Mouse (Mus musculus) testis, adult 2 months (tissue): ENCODE data around the gene Dtx4. TPM values are rescaled to one million over a fixed set of nuclear protein-coding genes. Genes with fewer than 3 reads are reported as not detected.
A peak's percentile ranks its signal among the peaks of the same experiment; 100 is the strongest.

Experiments used
- H3K27ac ChIP-seq: fragments of 200-500 bp; 2 replicates; pipeline ENCODE4 v1.5.1; 2012; ENCODE audit warnings: low read depth, low read length; ENCODE audit not compliant: control insufficient read depth, insufficient read depth
- H3K27me3 ChIP-seq: fragments of 200-500 bp; 2 replicates; pipeline ENCODE4 v1.6.1; 2012; ENCODE audit warnings: mild to moderate bottlenecking, low read length, moderate library complexity; ENCODE audit not compliant: control insufficient read depth, insufficient read depth
- H3K36me3 ChIP-seq: fragments of 200-500 bp; 2 replicates; pipeline ENCODE4 v1.6.1; 2012; ENCODE audit warnings: mild to moderate bottlenecking, low read length; ENCODE audit not compliant: control insufficient read depth, insufficient read depth
- H3K4me1 ChIP-seq: fragments of 200-500 bp; 2 replicates; pipeline ENCODE4 v1.6.1; 2012; ENCODE audit warnings: low read length; ENCODE audit not compliant: control insufficient read depth, insufficient read depth
- H3K4me3 ChIP-seq: fragments of 200-500 bp; 2 replicates; pipeline ENCODE4 v1.5.1; 2012; ENCODE audit warnings: low read depth, mild to moderate bottlenecking, low read length, moderate library complexity, mixed read lengths; ENCODE audit not compliant: control insufficient read depth
- CTCF ChIP-seq: fragments of 200-500 bp; IDR thresholded peaks from 2 replicates; pipeline ENCODE4 v1.5.1; 2012; ENCODE audit warnings: low read depth, mild to moderate bottlenecking, inconsistent platforms, low read length, moderate library complexity; ENCODE audit not compliant: control insufficient read depth, insufficient read depth, insufficient replicate concordance
- POLR2A ChIP-seq: fragments of 200-500 bp; IDR thresholded peaks from 2 replicates; pipeline ENCODE4 v1.6.1; 2012; ENCODE audit warnings: low read depth, mild to moderate bottlenecking, inconsistent platforms, low read length, moderate library complexity; ENCODE audit not compliant: control insufficient read depth
- polyA plus RNA-seq: library from polyadenylated mRNA; depleted of rRNA; stranded (reverse); fragments of >200 nt; gene quantifications from 2 replicates; pipeline ENCODE4 v1.2.3, GENCODE M21; 2012

Gene Dtx4
- polyA plus RNA-seq, 1 experiment, result 6.0 TPM

- peak overlapping the region; percentile 84 for H3K4me3 ChIP-seq
- peak overlapping the region; percentile 90 for H3K27ac ChIP-seq
- peak; percentile 38; the same call in 1 of the 2 replicates for TF ChIP-seq POLR2A
- TF ChIP-seq CTCF, result no peak
- no peaks in the 10 kb centered on the region for H3K36me3 ChIP-seq
- H3K27me3 ChIP-seq, result no peaks in the 10 kb centered on the region
- H3K4me1 ChIP-seq, result peaks cover 16% of the 10 kb centered on the region
These were observed 1.1 kb downstream of the Dtx4 start for GRCm38 (mm10) chr19:12500124-12500523.

GRCm38 (mm10) chr19:12499485-12499884, 1.8 kb downstream of the Dtx4 start:
- H3K27ac ChIP-seq, result peak overlapping the region; percentile 90
- no peaks in the 10 kb centered on the region for H3K27me3 ChIP-seq
- no peaks in the 10 kb centered on the region for H3K36me3 ChIP-seq
- TF ChIP-seq CTCF (no peak), POLR2A (no peak)
- peaks cover 16% of the 10 kb centered on the region for H3K4me1 ChIP-seq
- H3K4me3 ChIP-seq, result peak overlapping the region; percentile 84; the same call in 1 of the 2 replicates

- Histone ChIP-seq H3K4me1 (peaks cover 16% of the 10 kb centered on the region), H3K36me3 (no peaks in the 10 kb centered on the region), H3K27ac (no peak overlapping the region), H3K4me3 (no peak overlapping the region), H3K27me3 (no peaks in the 10 kb centered on the region)
- TF ChIP-seq POLR2A, result no peak
- TF ChIP-seq CTCF, result no peak
These were observed 2.3 kb downstream of the Dtx4 start for GRCm38 (mm10) chr19:12498941-12499340.

DNA sequence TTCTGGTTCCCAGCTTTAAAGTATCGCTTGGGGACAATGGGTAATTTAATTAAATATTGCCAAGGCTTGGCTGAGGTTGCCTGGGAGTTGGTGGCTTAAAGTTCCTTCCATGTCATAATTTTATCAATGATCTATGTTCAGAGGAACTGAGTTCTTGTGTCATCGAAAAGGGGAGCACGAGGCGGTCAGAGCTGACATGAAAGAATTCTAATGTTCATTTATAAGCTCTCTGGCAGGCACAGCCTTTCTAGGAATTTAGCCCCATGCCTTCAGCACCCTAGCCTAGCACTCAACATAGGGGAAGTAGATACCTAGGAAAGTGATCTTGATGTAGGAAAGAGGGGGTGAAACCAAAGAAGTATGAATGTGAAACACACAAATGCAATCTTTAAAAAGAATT, 2.9 kb downstream of the Dtx4 start:
- no peaks in the 10 kb centered on the region for H3K36me3 ChIP-seq
- no peak overlapping the region for H3K27ac ChIP-seq
- H3K4me1 ChIP-seq, result peaks cover 16% of the 10 kb centered on the region
- no peak for TF ChIP-seq CTCF
- TF ChIP-seq POLR2A, result no peak
- no peaks in the 10 kb centered on the region for H3K27me3 ChIP-seq
- no peak overlapping the region for H3K4me3 ChIP-seq

DNA sequence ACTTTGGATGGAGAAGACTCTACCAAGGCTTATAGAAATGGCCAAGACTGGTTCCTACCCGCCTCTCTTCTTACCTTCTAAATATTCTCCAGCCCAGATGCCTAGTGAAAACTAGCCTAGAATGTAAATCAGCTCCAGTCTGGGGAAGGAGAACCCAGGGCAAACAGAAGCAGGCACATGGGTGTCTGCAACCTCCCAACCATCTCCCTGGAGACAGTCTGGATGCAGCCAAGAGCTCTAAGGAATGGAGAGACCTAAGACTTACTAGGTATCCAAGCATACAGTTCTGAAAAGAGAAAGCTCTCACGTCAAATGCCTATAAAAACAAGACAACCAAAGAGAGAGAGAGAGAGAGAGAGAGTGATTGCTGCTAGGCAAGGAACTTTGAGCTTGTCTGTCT, 3.3 kb downstream of the Dtx4 start:
- TF ChIP-seq CTCF (no peak), POLR2A (no peak)
- H3K4me3 ChIP-seq, result no peak overlapping the region
- H3K27ac ChIP-seq, result no peak overlapping the region

GRCm38 (mm10) chr19:12496241-12496640, 5.0 kb downstream of the Dtx4 start:
- H3K27ac ChIP-seq, result no peak overlapping the region; the same call in 1 of the 2 replicates
- H3K4me1 ChIP-seq, result peaks cover 9% of the 10 kb centered on the region
- no peak overlapping the region for H3K4me3 ChIP-seq
- no peaks in the 10 kb centered on the region for H3K27me3 ChIP-seq
- no peak for TF ChIP-seq CTCF
- no peak for TF ChIP-seq POLR2A
- no peaks in the 10 kb centered on the region for H3K36me3 ChIP-seq

More for the DNA sequence above, 3.3 kb downstream of the Dtx4 start:
- Histone ChIP-seq H3K27me3 (no peaks in the 10 kb centered on the region), H3K36me3 (no peaks in the 10 kb centered on the region), H3K4me1 (peaks cover 16% of the 10 kb centered on the region)

- Histone ChIP-seq H3K36me3 (no peaks in the 10 kb centered on the region), H3K27me3 (no peaks in the 10 kb centered on the region), H3K27ac (no peak overlapping the region; the same call in none of the 2 replicates), H3K4me1 (peaks cover 2% of the 10 kb centered on the region), H3K4me3 (no peak overlapping the region)
- TF ChIP-seq POLR2A (no peak), CTCF (no peak)
These were observed 6.2 kb downstream of the Dtx4 start for GRCm38 (mm10) chr19:12494972-12495535.

GRCm38 (mm10) chr19:12494187-12494458, 7.1 kb downstream of the Dtx4 start:
- Histone ChIP-seq H3K27ac (no peak overlapping the region), H3K36me3 (no peaks in the 10 kb centered on the region), H3K27me3 (no peaks in the 10 kb centered on the region), H3K4me3 (no peak overlapping the region), H3K4me1 (peaks cover 7% of the 10 kb centered on the region)
- no peak for TF ChIP-seq CTCF
- TF ChIP-seq POLR2A, result no peak
